Mouse (Mus musculus) kidney, postnatal 4 days (tissue): ENCODE data around the gene Uqcrh.

Experiments used
- DNase-seq, 2 experiments: peaks; one replicate each; pipeline ENCODE4 v3.0.0; 2021; ENCODE audit warnings: mixed read lengths in 2 of 2

Uqcrh gene

DNA sequence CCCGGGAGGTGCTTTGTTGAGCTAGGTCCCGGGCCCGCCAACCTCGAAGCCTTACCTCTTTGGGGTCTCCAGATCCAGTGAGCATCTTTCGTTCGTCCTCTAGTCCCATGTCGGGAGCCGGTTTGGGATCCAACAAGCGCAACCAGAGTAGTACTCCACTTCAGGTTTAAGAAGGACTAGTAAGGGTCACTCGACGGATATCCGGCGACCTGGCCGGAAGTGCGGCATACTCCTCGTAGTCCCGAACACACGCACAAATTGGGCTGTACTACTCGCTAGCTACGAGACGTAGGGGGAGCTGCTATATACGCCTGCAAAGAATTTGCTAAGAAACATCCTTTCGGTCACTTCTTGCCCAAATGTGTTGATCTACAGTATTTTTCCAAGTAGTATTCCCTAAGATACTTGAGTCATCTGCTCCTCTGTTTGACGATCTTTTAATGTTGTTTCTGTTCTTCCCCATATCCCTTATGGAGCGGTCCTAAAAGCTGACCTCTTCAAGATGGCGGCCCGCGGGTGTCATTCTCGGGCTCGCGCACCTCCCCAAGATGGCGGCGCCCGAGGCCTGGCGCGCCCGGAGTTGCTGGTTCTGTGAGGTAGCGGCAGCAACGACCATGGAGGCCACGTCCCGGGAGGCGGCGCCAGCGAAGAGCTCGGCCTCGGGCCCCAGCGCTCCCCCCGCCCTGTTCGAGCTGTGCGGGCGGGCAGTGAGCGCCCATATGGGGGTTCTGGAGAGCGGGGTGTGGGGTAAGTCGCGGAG, at the start of gene Uqcrh, which contains the start of gene Lrrc41:
TSS of gene Uqcrh (minus strand) at position 211 of the 760 bp plus-strand sequence.
TSS of gene Lrrc41 (plus strand) at position 409 of the 760 bp plus-strand sequence.
- DNase-seq: peak; percentile 96 to 97

DNA sequence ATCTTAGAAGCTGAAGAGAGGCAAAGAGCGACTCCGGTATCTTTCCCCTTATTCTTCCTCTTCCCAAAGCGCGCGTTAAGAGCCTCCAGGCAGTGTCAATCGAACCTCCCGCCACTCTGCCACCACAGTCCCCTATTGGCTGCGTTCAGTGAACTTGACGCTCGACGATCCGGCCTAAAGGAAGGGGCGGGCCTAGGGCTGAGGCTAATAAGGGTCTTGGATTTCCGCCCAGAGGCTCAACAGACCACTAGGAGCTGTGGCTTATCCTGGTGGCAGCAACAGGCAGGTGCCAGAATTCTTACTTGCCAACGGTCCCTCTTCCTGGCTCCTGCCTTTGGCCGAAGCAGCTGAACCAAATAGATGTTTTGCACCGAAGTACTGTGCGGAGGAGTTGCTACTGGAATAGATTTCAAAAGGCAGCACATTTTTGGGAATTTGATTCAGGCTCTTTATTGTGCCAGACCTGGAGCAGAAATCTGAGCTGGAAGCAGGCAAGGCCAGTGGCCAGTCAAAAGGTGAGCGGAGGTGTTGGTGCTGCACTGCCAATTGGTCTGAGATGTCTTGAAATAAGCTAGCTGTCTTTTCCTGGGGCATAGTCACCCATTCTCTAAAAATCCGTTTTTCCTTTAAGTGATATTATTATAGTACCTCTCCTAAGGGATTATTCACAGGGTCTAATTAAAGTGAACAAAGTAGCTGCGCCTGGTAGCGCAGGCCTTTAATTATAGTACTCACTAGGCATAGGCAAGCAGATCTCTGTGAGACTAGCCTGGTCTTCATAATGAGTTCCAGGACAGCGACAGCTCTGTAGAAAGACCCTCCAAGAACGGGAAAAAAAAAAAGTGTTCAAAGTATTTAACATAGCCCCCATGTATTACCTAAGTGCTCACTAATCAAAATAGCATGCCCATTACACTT, 49.0 kb upstream of the Uqcrh start, which contains the start of the genes Rad54l and Pomgnt1:
TSS of gene Rad54l (minus strand) at position 89 of the 918 bp plus-strand sequence.
TSS of gene Pomgnt1 (plus strand) at position 239 of the 918 bp plus-strand sequence.
- peak; percentile 87 to 93 for DNase-seq

DNA sequence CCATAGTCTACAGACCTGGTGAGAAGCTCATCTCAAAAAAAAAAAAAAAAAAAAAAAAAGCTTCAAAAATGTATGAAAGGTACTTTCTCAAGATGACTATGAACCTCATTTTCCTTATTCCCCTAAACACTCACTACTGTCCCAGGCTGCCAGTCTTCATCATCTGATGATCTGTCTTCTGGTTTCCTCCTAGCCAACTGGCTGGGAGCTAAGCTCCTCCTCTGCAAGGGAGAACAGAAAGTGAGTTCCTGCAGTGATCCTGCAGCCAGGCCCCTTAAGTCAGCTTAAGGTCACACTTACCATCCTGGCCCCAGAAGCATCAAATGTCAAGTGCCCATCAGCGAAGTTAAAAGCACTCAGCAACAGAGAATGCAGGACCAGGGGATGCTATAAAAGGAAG, 47.9 kb upstream of the Uqcrh start:
- DNase-seq: no peak

DNA sequence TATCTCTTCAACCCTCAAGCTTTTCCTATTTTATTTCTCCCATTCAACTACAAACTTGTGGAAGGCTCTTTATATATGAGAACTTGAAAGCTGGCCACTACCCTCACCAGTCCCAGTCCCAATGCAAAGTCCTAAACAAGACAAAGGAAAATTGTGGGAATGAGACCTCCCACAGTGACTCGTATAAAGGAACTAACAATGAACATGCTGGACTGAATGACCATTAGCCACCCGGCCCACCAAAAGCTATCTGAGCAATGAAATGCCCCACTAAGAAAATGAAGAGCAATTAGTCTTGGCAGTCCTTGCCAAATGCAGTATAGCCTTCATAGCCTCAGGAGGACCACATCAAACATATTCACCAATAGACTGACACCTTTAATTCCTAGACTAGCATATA, 36.6 kb upstream of the Uqcrh start:
- DNase-seq: no peak

DNA sequence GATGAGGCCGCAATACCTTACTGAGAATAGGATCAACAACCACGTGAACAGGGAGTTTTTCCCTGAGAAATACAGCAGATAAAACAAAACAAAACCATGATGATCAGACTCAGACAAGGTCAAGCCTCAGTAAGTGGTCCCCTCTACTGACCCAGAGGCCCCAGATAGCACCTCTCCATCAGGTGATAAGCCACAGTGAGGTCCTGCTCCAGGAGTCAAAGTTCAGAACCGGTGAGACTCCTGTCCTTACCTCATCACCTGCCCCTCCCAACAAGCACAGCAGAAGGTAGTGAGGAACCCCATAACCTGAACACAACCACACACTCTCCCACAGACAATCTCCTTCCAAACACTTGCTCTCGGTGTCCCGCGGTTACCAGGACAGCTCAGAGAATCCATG, 35.8 kb upstream of the Uqcrh start:
- no peak for DNase-seq

DNA sequence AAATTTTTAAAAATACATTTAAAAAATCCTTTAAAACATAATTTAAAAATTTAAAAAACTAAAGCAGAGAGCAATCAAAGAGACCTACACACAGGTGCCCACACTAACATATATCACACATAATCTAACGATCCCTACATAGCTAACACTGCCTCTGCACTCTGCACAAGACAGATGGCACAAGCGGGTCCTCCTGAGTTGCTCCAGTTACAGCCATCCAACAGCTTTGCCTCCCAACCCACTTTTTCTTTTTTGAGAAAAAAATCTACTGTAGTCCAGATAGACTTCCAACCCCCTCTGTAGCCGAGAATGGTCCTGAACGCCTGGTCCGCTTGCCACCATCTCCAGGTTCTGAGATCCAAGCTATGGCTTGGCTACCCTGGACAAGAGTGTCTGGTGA, 30.4 kb upstream of the Uqcrh start:
- DNase-seq: no peak

DNA sequence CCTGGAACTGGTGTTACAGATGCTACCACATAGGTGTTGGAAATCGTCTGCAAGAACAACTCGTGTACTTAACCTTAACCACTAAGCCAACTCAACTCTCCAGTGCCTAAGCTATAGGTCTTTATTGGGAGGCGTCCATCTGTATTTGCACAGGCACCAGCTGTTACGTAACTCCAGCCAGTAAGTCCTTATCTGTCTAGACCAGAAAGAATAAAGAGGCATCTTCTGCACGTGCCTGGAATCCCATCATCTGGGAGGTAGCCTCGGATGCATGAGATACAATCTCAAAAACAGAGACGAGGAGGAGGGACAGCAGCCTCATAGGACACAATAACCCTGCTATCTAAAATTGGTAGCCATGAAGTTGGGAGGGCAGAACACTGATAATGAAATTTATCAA, 26.1 kb upstream of the Uqcrh start:
- no peak for DNase-seq

DNA sequence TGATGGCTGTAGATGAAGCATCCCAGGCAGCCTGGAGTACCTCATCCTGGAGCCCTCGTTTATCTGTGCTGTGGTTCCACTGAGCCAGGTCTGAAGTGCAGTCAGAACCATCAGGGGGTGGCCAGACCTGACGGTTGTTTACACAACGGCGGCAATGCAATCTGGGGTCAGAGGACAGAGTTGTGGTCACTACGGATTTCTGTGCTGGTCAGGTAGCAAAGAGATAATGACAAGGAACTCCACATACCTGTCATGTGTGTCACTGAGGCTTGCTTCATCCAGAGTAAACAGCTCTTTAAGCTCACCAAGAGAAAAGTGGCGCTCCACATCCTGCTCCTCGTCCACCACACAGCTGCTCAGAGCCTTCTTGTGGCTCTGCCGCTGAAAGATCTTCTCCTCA, 22.3 kb upstream of the Uqcrh start:
- DNase-seq: no peak

DNA sequence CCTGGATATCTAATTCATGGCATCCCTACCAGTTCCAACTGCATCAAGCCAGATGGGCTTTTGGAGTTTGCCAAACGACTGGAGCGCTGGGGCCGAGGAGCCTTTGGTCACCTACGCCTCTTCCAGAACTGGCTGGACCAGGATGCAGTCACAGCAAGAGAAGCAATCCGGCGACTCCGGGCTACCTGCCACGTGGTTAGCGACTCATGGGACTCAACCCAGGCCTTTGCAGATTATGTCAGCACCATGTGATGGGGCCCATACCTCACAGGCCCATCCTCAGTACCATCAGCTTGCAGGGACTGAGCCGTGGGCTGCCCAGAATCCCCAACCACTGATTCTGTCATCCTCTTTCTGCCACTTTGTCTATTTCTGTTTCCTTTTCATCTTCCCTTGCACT, 21.4 kb upstream of the Uqcrh start:
- DNase-seq: no peak

DNA sequence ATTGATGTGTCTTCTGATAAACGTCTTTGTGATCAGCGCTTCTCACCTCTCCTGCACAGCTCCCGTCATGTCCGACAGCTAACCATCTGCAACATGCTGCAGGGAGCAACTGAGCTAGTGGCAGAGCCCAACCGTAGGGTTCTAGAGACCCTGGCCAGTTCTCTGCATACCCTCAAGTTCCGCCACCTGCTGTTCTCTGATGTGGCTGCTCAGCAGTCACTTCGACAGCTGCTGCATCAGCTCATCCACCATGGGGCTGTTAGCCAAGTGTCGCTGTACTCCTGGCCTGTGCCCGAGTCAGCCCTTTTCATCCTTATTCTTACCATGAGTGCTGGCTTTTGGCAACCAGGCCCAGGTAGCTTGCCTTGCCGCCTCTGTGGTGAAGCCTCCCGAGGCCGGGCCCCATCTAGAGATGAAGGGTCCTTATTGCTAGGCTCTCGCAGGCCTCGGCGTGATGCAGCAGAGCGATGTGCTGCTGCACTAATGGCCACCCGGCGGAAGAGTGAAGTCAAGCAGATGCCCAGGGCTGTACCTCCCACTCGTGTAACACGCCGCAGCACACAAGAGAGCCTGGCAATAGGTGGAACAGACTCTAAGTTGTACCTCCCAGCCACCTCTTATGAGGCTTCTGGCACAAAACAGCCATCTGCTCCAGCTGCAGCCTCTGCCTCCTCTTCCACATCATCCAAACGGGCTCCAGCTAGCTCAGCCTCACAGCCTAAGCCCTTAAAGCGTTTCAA, 13.8 kb upstream of the Uqcrh start:
- DNase-seq: no peak

DNA sequence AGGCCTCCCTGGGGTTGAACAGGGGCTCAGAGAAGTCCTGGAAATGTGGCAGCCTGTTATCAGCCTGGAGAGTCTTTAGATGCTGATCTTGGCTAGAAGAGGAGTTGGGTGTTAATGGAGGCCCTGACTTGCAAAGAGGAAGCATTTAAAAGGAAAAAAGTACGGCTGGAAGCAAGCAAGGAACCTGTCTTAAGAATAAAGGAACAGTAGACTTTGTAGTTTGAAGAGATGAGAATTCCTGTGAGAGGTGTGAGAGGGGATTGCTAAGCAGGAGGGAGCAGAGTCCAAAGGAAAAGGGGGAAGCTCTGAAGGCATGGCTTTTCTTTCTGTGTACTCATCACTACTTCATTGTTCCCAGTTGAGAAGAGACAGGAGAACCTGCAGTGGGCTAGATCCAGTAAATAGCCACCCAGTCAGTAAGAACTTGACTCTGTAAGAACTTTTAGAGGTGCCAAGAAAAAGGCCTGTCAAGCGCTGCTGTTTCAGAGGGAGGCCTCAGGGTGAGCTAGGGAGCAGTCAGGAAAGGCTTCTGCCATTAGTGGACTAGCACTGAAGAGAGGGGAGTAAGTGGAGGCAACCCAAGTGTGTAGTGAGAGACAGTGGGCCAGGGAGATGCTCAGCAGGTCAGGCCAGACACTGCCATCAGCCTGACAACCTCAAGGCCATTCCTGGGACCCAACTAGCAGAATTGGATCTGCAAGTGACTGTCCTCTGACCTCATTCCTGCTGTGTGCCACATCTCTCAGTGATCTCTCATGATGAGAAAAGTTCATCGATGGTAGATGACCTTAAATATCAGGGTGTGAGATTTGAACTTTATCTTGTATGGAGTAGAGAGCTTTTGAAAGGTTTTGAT, 2.6 kb upstream of the Uqcrh start:
- peak; percentile 14 to 39 for DNase-seq

DNA sequence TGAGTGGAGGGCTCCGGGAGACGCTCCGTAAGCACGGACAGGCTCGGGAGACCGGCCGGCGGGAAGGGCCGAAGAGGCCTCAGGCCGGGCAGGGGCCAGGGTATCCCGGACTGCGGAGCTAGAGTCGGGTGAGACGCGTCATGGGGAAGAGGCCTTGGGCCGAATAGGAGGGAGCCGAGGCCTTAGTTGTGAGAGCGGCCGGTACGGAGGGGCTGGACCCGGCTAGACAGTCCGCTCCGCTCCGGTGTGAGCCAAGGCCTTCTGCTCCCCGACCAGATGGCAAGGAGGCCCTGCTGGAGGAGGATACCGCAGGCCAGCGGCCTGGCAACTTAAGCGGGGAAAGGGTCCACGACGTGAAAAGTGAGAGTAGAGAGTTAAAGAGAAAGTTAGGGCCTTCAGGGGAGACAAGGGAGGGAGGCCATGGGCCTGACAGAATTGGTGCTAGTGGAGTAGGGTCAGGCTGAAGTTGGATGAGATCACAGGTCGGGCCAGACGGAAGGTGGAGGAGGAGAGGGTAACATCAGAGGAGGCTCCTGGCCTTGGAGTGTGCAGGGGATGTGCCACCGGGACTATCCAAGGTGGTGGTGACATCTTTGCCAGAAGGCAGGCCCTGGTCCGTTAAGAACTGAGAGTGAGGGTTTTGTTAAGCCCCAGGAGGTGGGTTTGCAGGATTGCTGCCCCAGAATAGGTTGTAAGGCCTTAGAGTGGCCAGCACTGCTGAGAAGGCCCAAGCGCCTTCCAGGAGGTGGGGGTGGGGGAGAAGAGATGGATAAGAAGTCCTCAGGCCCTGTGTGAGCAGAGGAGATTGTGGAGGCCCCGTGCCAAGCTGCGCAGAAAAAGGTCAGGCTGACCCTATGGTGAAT, 1.7 kb upstream of the Uqcrh start:
- DNase-seq: peak; percentile 55 to 72

DNA sequence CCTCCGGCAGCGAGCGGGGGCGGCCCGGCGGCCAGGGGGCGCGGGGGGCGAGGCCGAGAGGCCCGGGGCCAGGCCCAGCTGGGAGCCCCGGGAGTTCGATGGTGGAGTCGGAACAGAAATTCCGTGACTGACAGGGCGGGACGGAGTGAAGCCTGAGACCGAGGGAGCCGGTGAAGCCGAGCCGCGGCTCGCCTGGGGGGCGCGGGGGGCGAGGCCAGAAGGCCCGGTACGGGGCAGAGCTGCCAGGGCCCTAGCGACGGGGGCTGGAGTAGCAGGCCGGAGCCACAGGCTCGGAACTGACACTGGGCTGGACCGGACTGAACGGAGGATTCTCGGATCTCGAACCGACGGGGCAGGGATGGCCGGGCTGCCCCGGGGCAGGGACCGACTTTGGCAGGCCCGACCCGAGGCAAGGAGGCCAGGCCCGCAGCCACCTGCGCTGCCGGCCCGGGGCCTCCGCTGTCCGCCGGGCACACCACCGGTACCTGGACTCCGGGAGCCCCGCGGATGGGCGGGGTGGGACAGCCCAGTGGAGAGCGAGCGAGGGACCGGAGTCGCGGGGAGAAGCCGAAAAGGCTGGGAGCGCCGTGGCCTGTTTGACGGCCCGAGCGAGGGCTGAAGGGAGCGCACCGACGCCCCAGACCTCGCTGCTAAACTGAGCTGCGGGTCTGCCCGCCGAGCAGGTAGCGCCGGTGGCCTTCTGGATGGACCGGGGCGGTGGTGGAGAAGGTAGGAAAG, 929 bp upstream of the Uqcrh start:
- DNase-seq: peak; percentile 83 to 90

DNA sequence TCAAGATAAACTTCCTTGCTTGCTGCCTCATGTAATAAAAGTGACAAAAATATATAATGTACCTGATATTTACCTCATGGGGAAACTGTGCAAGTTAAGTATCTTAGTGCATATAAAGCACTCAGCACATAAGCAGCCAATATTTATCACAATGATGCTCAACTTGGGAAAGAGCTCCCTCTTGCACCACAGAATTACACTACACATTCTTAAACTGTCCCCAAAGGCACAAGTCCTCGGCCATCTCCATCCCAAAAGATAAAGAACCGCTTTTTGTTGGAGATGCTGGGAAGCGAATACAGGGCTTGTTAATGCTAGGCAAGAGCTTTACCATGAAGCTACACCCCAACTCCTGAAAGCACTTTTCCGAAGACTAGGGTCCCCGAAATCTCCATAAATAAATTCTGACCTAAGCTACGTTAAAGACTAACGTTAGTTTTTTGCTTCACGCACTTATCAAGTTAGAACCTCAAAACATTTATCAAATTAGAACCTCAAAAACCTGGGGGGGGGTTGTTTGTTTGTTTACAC, 661 bp downstream of the Uqcrh start:
- no peak for DNase-seq

DNA sequence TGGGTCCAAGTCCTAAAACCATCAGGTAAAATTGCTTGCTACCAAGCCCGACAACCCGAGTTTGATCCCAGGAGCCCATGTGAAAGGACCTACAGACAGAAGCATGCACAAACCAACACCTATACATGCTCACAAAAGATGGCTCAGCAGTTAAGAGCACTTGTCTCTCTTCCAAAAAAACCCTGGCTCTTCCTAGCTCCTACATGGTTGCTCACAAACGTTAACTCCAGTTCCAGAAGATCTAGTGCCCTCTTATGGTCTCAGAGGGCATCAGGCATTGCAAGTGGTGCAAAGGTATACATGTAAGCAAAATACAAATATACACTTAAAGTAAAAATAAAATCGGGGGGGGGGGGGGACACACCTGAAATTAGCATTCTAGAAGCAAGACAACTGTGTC, 1.7 kb downstream of the Uqcrh start:
- DNase-seq: no peak

DNA sequence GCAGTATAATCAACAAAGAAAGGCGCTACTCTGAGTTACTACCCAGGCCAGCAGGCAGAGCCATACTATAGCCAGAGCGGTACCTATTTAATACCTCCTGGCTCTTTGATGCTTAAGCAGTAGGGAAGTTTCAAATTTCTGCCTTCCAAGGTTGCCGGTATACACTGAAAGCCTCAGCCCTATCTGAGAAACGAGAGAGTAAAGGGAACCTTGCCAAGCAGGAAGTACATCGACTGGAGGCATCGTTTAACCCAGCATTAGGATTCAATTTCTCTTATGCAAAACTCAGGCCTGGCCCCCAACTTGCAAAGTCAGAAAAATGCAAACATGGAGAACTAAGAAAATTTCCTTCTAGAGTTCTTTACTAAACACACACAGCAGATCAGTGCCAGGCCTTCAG, 4.8 kb downstream of the Uqcrh start:
- DNase-seq: no peak

DNA sequence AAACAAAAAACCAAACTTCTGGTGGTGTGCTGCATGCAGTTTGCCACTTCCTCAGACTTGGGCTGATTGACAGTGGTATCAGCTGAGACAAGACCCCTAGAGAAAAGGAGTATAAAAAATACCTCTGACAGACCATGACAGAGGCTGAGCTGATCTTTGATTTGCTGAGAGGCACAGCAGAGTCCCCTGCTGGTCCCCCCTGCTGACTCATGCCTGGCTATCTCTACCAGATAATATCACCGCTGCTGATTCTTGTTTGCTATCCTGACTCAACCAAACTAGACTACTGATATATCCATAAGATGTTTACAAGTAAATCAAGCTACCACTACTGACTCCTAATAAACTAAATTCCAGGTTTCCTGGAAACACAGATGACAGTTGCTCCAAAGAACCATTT, 11.0 kb downstream of the Uqcrh start:
- DNase-seq: no peak

DNA sequence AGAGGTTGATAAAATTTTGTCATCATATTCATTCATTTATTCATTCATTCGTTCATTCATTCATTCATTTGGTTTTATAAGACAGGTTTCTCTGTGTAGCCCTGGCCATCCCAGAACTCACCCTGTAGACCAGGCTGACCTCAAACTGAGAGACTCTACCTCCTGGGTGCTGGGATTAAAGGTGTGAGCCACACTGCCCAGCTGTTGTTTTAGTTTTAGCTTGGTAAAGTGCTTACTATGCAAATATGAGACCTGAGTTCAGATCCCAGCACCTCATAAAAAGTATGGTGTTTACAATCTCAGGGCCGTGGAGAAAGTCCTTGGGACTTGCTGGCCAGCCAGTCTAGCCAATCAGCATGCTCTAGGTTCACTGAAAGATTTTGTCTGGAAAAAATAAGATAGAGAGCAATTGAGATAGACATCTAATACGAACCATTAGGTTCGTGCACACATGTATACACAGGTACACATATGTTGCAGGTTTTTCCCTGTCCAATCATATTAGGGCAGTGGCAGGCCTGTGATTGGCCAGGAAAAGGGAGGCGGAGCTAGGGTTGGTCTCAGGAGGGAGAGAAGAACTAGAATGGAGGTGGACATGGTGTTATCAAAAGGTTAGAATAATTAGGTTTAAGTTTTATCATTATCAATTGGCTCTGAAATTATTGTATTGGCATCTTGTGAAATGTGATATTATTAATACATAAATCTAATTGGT, 15.7 kb downstream of the Uqcrh start:
- DNase-seq: no peak

DNA sequence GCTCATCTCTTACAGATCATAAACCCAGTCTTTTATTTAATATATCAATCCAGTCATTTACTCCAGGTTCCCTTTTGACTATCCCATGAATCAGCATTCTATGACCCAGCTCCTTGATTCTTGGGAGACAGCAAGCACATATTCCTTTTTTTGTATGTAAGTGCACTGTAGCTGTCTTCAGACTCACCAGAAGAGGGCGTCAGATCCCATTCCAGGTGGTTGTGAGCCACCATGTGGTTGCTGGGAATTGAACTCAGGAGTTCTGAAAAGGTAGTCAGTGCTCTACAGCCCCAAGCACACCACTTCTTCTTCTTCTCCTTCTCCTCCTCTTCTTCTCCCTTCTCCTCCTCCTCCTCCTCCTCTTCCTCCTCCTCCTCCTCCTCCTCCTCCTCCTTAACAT, 17.3 kb downstream of the Uqcrh start:
- no peak for DNase-seq
